Mouse (Mus musculus) megakaryocyte progenitor cell, adult 5-6 weeks (primary cell): Measurements from ENCODE around the gene Ppp1r16b. TPM values are rescaled to one million over a fixed set of nuclear protein-coding genes. Genes with fewer than 3 reads are reported as not detected.
"Not testable (repeated sequence)": the region's sequence is repeated elsewhere in the genome, so short reads cannot be mapped to it uniquely, and the experiment has no call there.

Experiments
- ATAC-seq: replicated peaks from 2 replicates; pipeline ENCODE4 v1.8.0; 2016; ENCODE audit warnings: mild to moderate bottlenecking, moderate TSS enrichment, inconsistent platforms; ENCODE audit not compliant: poor library complexity
- total RNA-seq, 2 experiments: library from RNA; stranded (forward) in 1 of 2; stranded (reverse) in 1 of 2; fragments of 157-497, 149-512 nt in 1 of 2; fragments of 200-1000 nt in 1 of 2; gene quantifications; 2 replicates each; pipeline versions ENCODE4 v1.2.3 to v1.2.4; 2015 to 2017

The Ppp1r16b gene
- total RNA-seq, 2 experiments from 2014 or later: 0.08 to 0.30 TPM

DNA sequence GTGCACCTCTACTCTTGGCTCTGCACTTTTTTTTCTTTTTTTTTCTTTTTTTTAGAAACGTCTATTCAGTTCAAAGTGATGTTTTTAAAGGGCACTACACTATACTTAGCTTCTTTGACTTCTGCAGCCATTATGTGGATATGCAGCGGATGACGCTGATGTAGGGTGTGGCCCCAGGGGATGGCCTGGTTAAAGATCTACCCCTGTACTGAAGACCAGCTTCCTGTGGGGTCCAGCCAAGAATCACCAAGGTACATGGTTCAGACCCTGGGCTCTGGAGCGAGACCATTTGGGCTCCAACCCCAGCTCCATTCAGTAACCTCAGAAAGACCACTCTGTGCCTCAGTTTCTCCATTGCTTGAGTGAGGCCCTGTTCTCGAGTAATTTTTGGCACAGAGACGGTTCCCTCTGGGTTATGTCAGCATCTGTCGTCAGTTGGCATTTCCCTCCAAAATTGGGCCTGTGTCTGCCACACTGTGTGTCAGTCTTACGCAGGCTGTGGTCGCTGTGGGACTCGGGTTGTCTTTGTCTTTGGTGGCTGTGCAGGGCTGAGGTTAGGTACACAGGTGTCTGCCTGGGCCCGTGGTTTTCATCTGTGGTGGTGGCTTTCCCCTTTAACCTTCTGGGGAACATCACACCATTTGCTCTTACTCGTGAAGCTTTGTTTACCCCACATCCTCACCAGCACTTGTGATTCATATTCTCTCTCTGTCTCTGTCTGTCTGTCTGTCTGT, 53.8 kb downstream of the Ppp1r16b start:
- ATAC-seq: no peak

- no peak for ATAC-seq
Observed at GRCm38 (mm10) chr2:158720715-158721370, 55.6 kb downstream of the Ppp1r16b start.

GRCm38 (mm10) chr2:158721481-158721880, 56.3 kb downstream of the Ppp1r16b start:
- no peak for ATAC-seq

GRCm38 (mm10) chr2:158722135-158722534, 56.9 kb downstream of the Ppp1r16b start:
- no peak for ATAC-seq

DNA sequence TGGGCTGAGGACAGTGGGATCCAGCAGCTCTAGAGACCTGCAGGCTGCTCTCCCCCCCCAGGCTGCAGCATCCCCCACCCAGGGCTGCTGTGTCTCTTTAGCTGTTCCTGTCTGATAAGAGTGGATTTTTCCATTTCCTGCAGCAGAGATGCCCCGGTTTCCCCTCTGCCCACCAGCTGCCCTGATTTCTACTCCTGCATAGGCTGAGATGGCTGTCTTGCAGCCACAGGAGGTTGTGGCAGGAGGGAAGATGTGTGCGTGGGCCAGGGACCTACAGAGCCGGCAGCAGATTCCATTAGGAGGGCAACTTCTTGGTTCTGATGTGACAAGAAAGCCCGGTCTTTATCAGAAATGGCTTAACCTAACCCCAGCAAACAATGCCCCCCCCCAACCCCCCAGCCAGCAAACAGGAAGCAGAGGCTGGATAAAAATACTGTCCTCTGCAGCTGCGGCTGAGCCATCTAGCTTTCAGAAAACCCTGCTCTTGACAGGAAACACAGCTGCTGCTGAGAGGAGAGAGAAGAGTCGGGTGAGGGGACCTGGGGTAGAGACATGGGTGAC, 57.9 kb downstream of the Ppp1r16b start:
- peak; percentile 52 for ATAC-seq

DNA sequence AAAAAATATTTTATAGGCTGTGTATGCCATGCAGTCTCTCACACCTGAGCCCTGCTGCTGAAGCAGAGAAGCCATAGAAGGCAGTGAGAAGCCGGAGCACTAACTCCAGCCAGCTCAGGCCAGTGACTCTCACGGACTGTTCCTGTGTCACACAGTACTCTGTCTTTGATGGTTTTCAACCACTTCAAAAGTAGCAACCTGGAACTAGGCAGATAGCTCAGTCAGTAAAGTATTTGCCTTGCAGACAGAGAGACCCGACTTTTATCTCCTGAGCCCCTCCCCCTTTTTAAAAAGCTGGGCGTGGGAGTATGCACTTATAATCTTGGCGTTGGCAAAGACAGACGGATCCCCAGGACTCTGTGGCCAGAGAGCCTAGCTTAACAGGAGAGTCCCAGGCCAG, 58.6 kb downstream of the Ppp1r16b start:
- no peak for ATAC-seq

GRCm38 (mm10) chr2:158726252-158726651, 61.1 kb downstream of the Ppp1r16b start:
- ATAC-seq: no peak

DNA sequence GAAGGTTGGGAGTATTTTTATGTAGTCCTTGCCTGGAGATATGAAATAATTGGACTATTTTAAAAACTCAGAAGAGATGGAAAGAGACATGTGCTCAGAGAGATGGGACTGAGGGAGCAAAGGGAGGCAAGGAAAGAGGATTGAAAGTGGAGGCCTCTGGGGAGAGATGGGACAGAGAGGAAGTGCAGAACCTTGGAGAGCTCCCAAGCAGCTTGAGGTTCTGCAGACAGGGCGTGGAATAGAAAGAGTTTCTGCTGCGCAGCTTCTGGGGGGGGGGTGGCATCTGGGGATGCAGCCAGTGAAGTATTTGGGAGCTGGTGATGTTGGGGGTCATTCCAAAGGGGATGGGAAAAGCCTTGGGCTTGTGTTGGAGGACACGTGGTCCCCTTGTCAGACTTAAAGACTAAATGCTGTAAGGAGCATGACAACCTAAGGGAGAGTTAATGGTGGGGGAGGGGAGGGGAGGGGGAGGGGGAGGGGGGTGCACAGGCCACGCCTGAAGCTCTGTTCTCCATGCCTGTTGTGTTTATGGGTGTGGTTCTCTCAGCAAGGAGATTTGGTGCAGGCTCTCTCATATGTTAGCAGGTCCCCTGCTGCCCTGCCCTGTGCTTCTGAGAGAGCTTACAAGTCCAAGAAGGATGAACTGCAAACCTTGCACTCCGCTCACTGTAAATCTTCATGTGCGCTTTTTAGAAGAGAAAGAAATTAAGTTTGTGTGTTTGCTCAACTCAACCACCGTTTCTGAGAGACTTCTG, 63.0 kb downstream of the Ppp1r16b start:
- peak; percentile 60 for ATAC-seq

DNA sequence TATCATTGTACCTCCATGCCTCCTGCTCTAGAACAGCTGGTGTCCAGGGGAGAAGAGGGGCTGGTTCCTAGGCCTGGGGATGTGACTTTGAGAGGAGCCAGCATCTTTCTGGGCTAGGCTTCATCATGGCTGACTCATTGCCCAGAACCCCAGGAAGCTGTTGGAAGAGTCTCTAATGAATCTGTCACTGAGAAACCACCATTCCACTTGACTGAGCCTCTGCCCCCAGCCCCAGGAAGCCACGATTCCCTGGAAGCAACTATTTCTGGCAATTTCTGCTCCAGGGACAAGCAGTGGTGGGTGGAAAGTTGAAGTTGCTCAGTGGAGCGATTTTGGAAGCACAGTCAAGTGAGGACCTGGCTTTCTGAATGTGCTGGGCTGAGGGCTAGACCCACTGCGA, 65.7 kb downstream of the Ppp1r16b start:
- no peak for ATAC-seq

DNA sequence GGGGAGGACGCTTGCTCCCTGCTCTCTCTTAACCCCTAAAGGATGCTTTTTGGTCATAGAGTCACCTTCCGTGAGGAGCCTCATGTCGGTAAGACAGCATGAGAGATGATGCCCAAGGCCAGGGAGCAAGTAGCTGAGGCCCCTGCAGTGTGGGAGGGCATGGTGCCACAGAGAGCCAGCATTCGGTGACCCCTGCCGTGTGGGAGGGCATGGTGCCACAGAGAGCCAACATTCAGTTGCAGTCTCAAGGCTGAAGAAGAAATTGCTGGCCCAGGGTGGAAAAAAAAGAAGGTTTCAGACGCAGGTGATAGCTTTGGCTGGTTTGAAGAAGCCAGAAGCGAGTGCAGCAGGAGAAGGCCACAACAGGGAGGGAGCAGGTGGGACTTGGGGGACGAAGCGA, 67.3 kb downstream of the Ppp1r16b start:
- no peak for ATAC-seq

DNA sequence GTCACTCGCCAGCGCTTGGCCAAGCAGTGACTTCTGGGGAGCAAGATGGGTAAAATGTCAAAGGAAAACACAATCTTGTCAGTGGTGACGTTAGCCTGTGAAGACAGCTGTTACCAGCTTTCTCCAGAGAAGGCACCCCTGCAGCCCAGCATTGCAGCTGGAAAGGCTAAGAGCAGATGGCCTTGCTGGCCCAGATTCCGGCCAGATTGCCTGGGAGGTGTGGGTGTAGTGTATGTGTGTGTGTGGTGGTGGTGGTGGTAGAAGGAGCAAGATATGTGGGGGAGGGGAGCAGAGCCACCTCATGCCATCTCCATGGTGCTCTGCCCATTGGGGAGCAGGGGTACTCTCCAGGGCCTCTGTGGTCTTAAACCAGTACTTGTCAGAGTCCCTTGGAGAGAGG, 67.9 kb downstream of the Ppp1r16b start:
- ATAC-seq: no peak

DNA sequence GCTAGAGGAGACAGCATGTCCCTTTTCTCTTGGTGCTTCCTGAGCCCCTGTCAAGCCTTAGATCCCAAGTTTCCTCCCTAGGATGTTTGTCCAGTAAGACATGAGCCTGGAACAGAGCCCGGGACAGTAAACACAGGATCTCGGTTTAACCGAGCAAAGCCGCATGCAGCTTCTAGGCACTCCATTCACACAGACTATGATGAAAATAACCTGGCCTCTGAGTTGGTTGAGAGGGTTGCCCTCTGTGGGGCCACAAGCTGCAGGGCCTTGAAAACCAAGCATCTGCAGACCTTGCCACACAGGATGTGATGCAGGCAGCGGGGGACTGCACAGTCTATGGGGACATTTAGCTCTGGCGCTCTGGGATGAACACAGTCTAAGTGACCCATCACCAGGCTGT, 68.7 kb downstream of the Ppp1r16b start:
- peak; percentile 78 for ATAC-seq

GRCm38 (mm10) chr2:158734500-158735152, 69.4 kb downstream of the Ppp1r16b start:
- peak; percentile 56; the same call in 1 of the 2 replicates for ATAC-seq

- no peak for ATAC-seq
Observed at GRCm38 (mm10) chr2:158735340-158735739, 70.1 kb downstream of the Ppp1r16b start.

- ATAC-seq: not testable (repeated sequence)
Observed at GRCm38 (mm10) chr2:158736247-158736646, 71.0 kb downstream of the Ppp1r16b start.

DNA sequence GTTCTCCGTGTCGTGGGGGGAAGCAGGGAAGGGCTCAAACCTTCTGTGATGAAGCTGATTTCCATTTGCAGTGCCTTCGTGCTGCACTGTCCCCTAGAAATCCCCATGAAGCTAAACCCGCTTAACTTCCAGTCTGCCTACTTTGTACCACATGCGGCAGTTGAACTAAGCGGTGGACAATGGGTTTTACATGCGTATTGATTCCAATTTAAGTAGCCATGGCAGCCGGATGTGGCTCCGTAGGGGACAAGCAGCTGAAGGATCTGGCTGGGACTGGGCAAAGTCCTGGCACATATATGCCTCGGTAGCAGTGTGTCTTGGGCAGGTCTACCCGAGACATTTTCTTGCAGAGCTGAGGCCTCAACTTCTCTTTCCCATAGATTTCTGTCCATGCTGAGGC, 73.4 kb downstream of the Ppp1r16b start:
- ATAC-seq: no peak

GRCm38 (mm10) chr2:158739113-158739512, 73.9 kb downstream of the Ppp1r16b start:
- ATAC-seq: no peak

- ATAC-seq: no peak
Observed at GRCm38 (mm10) chr2:158741011-158741501, 75.9 kb downstream of the Ppp1r16b start.

DNA sequence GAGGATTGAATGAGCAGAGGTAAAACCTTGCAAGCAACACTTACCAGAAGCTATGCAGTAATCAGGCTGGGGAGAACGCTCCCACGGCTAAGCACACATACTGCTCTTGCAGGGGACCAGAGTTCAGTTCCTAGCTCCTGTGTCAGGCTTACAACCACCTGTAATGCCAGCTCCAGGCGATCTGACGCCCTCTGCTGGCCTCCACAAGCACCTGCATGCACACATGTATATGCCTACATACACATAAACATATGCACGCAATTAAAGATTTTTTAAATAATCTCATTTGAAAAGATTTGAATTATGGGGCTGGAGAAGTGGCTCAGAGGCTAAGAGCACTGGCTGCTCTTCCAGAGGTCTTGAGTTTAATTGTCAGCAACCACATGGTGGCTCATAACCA, 77.2 kb downstream of the Ppp1r16b start:
- ATAC-seq: no peak

- no peak for ATAC-seq
Observed at GRCm38 (mm10) chr2:158743518-158744141, 78.4 kb downstream of the Ppp1r16b start.
